Mouse (Mus musculus) spleen, postnatal 36 days (tissue): ENCODE results near the gene Pgs1.

Experiments used
- DNase-seq, 2 experiments: peaks; one replicate each; pipeline ENCODE4 v3.0.0; 2022; ENCODE audit warnings: low spot score in 2 of 2, mixed read lengths in 1 of 2

The Pgs1 gene

GRCm38 (mm10) chr11:117962228-117963067 is 23.6 kb upstream of the Pgs1 start:
- DNase-seq, result peak in 1 of 2 experiments; percentile 38

- peak; percentile 92 for DNase-seq
These were observed 22.9 kb upstream of the Pgs1 start for GRCm38 (mm10) chr11:117963091-117963793.

GRCm38 (mm10) chr11:117963872-117964271 is 22.2 kb upstream of the Pgs1 start:
- no peak for DNase-seq

GRCm38 (mm10) chr11:117964294-117964693 is 21.8 kb upstream of the Pgs1 start:
- DNase-seq, result no peak

GRCm38 (mm10) chr11:117965052-117965451 is 21.0 kb upstream of the Pgs1 start:
- DNase-seq, result no peak

GRCm38 (mm10) chr11:117965561-117965981 is 20.5 kb upstream of the Pgs1 start:
- DNase-seq, result no peak

- DNase-seq, result no peak
These were observed 19.5 kb upstream of the Pgs1 start for GRCm38 (mm10) chr11:117966506-117967100.

- DNase-seq, result peak in 1 of 2 experiments; percentile 32
These were observed 18.7 kb upstream of the Pgs1 start for GRCm38 (mm10) chr11:117967249-117968015.

- DNase-seq, result no peak
These were observed 17.9 kb upstream of the Pgs1 start for GRCm38 (mm10) chr11:117968016-117968671.

- no peak for DNase-seq
These were observed 17.4 kb upstream of the Pgs1 start for GRCm38 (mm10) chr11:117968716-117969099.

- peak; percentile 83 to 89 for DNase-seq
These were observed 16.8 kb upstream of the Pgs1 start for GRCm38 (mm10) chr11:117969100-117969944.

- peak; percentile 83 to 89 for DNase-seq
These were observed 15.9 kb upstream of the Pgs1 start, which contains the start of gene Socs3 for GRCm38 (mm10) chr11:117969945-117970872. Socs3 (minus strand) TSS chr11:117970047.

- no peak for DNase-seq
These were observed 15.0 kb upstream of the Pgs1 start for GRCm38 (mm10) chr11:117971100-117971499.

GRCm38 (mm10) chr11:117971646-117972242 is 14.3 kb upstream of the Pgs1 start:
- DNase-seq, result no peak

GRCm38 (mm10) chr11:117972656-117973558 is 13.2 kb upstream of the Pgs1 start:
- DNase-seq, result no peak

- DNase-seq, result no peak
These were observed 12.5 kb upstream of the Pgs1 start for GRCm38 (mm10) chr11:117973569-117973968.

- DNase-seq, result no peak
These were observed 11.6 kb upstream of the Pgs1 start for GRCm38 (mm10) chr11:117974327-117975125.
